Mouse (Mus musculus) erythroblast, embryonic 14.5 days (primary cell): ENCODE measurements around the gene Magi2. TPM values are rescaled to one million over a fixed set of nuclear protein-coding genes. Genes with fewer than 3 reads are reported as not detected.

Experiments used
- H3K27me3 ChIP-seq: 2 replicates; pipeline ENCODE4 v1.6.1; 2012; ENCODE audit warnings: inconsistent platforms; ENCODE audit not compliant: control insufficient read depth
- H3K36me3 ChIP-seq: 2 replicates; pipeline ENCODE4 v1.6.1; 2012; ENCODE audit warnings: mild to moderate bottlenecking, inconsistent platforms; ENCODE audit not compliant: control insufficient read depth
- H3K4me1 ChIP-seq: 2 replicates; pipeline ENCODE4 v1.6.1; 2012; ENCODE audit warnings: inconsistent platforms; ENCODE audit not compliant: control insufficient read depth
- H3K4me3 ChIP-seq: replicated peaks from 2 replicates; pipeline ENCODE3; 2012; ENCODE audit warnings: moderate library complexity, mild to moderate bottlenecking, inconsistent platforms
- H3K9me3 ChIP-seq: 2 replicates; pipeline ENCODE4 v1.6.1; 2012; ENCODE audit warnings: low read length, inconsistent platforms, mixed read lengths; ENCODE audit not compliant: control insufficient read depth
- GATA1 ChIP-seq: IDR thresholded peaks from 2 replicates; pipeline ENCODE4 v1.6.1; 2012; ENCODE audit warnings: low read length, inconsistent platforms, mixed read lengths
- TAL1 ChIP-seq: IDR thresholded peaks from 3 replicates; pipeline ENCODE4 v1.6.1; 2012; ENCODE audit warnings: low read length, inconsistent platforms, mixed read lengths
- polyA plus RNA-seq: library from polyadenylated mRNA; stranded (reverse); fragments of >175 nt; gene quantifications from 2 replicates; pipeline ENCODE4 v1.2.3, GENCODE M21; 2012

The Magi2 gene
- polyA plus RNA-seq, 1 experiment = not detected

DNA sequence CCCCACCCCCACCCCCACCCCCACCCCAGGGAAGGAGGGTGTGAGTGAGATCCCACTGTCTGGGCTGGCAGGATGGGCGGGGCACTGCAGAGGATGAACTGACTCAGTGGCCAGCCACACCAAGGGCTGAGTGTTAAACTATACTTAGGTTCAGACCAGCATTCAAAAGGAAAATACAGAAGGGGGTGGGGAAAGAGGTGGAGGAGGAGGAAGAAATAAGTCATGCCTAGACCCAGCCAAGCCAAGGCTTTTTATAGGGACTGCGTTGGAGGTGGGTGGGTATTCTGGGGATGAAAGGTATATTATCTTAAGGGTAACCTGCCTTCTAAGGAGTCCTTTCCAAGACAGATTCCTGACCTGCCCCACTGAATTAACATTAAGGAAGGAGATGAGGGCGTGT lies 1420.1 kb downstream of the Magi2 start:
- Histone ChIP-seq H3K9me3 (peaks cover 4% of the 10 kb centered on the region), H3K36me3 (no peaks in the 10 kb centered on the region), H3K4me1 (no peaks in the 10 kb centered on the region), H3K27me3 (no peaks in the 10 kb centered on the region), H3K4me3 (no peak overlapping the region)
- TF ChIP-seq GATA1 (no peak), TAL1 (no peak)

DNA sequence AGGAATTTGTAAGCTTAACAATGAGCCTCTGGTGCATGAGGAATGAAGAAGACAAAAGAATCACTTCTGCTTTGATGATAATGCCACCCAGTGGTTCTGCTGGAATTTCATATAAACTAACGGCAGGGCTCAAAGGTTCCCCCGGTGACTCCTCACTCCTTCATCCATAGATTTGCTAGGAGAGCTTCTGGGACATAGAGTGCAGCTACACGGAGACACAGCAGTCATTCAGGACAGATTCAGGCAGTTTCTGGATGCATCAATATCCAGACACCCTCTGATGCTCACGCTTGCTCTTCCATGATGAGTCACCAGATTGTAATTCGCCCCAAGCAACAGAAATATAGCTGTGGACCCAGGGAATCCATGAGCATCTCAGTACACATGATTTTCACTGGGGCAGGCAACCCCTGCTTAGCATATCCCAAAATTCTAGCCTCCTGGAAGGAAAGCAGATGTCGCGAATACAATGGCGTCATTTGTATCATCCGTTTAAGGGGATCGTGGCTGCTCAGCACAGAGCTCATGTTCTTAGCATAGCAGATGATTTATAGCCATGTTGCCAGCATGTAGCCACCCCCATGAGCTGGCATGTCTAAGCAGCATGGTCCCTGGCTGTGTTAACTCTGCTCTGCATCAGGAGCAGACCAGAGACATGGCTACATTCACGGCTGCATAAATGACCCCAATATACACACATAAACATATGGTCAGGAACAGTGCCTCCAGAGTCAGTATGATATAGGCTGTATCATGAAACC lies 1426.8 kb downstream of the Magi2 start:
- no peaks in the 10 kb centered on the region for H3K27me3 ChIP-seq
- TF ChIP-seq TAL1 (no peak), GATA1 (no peak)
- H3K9me3 ChIP-seq = no peaks in the 10 kb centered on the region
- H3K4me1 ChIP-seq = no peaks in the 10 kb centered on the region
- no peak overlapping the region for H3K4me3 ChIP-seq
- H3K36me3 ChIP-seq = no peaks in the 10 kb centered on the region

DNA sequence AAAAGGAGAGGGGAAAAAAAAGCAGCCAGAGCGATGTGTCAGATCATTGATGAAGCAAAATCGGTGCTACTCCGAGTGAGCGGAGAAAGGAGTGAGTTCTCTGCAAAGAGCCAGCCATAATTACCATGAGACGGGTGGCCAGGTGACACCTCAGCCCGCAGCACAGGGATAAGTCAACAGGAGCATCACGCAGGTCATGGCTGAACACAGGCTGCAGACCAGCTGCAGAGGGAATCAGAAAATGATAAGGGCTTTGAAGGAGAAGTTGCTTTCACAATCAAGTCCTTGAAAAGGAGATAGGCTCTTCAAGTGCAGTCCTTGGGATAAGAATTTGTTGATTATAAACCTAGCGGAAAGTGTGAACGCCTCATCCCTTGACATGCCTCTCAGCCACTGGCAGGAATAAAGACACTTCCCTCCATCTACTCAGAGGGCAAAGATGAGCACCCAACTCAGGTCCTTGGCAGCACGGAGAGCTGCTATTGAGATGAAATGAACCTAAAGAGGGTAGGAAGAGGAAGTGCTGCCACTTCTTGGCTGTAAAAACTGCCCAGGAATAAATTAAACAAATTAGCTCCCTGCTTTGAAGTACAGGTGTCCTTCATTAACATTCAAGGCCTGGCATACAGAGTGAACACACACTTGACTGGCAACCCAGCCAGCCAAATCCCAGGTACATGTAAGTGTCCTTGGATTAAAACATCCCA lies 1428.1 kb downstream of the Magi2 start:
- Histone ChIP-seq H3K9me3 (no peaks in the 10 kb centered on the region), H3K27me3 (no peaks in the 10 kb centered on the region), H3K4me1 (no peaks in the 10 kb centered on the region), H3K4me3 (no peak overlapping the region), H3K36me3 (no peaks in the 10 kb centered on the region)
- TF ChIP-seq TAL1 (no peak), GATA1 (no peak)

DNA sequence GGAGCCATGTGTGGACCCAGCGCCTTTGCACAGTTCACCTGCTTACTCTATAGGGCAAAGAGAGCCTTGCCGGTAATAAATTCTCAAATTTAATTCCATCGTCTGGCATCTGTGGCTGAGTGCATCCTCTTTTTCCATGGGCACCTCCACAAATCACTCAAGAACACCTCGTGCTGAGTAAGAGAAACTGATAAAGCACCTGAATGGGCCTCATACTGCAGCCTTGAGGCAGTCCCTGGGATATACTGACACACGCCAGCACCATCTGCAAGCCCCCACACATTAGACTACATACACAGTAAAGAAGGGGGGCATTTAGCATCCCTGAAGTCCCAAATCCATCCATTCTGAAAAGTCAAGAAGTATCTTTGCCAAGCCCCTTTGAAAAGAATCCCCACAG lies 1430.2 kb downstream of the Magi2 start:
- H3K4me1 ChIP-seq = no peaks in the 10 kb centered on the region
- no peaks in the 10 kb centered on the region for H3K9me3 ChIP-seq
- TF ChIP-seq TAL1 = no peak
- TF ChIP-seq GATA1 = no peak
- no peaks in the 10 kb centered on the region for H3K36me3 ChIP-seq
- no peaks in the 10 kb centered on the region for H3K27me3 ChIP-seq
- H3K4me3 ChIP-seq = no peak overlapping the region

DNA sequence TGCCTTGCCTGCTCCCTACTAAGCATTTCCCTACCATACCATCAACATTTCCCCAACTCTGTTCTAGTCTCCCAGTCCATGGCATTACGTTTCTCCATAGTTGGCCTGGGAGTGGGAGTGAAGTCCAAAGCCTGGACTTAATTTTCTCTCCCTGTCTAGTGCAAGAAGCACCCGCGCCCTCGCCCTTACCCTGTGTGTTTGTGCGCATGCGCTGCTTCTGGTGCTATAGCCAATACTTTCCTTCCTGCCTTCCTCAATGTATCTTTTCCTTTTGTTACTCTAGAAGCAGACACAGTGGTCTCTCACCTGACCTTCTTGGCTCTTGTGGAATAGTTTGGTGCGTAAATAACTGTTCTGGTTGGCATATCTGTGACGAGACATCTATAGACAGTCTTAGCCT lies 1440.8 kb downstream of the Magi2 start:
- 0 out of 2 replicates have a peak, but pooled peaks cover 2% of the 10 kb centered on the region for H3K9me3 ChIP-seq
- no peak for TF ChIP-seq TAL1
- no peak for TF ChIP-seq GATA1
- no peaks in the 10 kb centered on the region for H3K27me3 ChIP-seq
- no peaks in the 10 kb centered on the region for H3K4me1 ChIP-seq
- H3K4me3 ChIP-seq = no peak overlapping the region
- no peaks in the 10 kb centered on the region for H3K36me3 ChIP-seq

DNA sequence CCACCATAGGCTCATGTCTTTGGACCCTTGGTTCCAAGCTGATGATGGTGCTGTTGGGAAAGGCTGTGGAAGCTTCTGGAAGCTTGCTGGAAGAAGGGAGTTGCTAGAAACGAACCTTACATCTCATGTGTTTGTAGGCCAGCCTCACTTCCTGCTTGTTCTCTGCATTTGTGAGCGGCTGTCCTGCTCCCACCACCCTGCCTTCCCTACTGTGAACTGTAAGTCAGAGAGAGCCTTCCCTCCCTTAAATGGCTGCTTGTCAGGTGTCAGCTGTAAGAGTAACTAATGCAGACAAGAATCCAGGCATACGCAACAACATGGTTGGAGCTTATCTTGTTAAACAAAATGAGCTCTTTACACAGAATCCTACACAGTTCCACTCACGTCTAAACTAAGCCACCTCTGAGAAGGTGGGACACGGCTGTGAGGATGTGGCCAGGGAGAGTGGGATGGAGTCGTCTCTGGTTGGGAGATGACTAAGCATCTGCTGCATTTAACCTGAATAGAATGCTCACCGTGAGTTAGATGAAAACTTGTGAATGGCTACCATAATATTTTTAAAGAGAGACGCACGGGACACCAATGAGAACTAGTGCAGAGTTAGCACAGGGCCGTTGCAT lies 1442.0 kb downstream of the Magi2 start:
- Histone ChIP-seq H3K27me3 (no peaks in the 10 kb centered on the region), H3K9me3 (0 out of 2 replicates have a peak, but pooled peaks cover 2% of the 10 kb centered on the region), H3K4me1 (no peaks in the 10 kb centered on the region), H3K36me3 (no peaks in the 10 kb centered on the region), H3K4me3 (no peak overlapping the region)
- TF ChIP-seq TAL1 (no peak), GATA1 (no peak)

DNA sequence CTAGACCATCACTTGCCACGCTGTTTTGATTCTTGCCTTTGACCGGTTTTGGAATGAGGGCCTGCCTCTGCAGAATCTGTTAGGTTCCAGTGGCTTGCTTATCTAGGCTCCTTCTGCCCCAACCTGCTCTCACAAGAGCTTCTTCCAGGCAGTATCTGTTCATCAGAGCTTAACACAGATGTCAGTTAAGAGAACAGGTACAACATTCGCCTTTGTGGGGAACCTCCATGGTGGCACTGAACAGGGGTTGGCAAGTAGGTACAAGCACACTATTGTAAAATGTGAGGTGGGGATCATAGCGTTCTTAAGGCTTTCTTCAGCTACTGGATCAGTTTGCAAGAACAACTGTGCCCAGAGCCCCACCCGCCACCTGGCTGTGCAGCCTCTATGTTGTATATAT lies 1442.6 kb downstream of the Magi2 start:
- 0 out of 2 replicates have a peak, but pooled peaks cover 2% of the 10 kb centered on the region for H3K9me3 ChIP-seq
- no peak overlapping the region for H3K4me3 ChIP-seq
- no peaks in the 10 kb centered on the region for H3K36me3 ChIP-seq
- no peaks in the 10 kb centered on the region for H3K4me1 ChIP-seq
- H3K27me3 ChIP-seq = no peaks in the 10 kb centered on the region
- TF ChIP-seq TAL1 = no peak
- TF ChIP-seq GATA1 = no peak

DNA sequence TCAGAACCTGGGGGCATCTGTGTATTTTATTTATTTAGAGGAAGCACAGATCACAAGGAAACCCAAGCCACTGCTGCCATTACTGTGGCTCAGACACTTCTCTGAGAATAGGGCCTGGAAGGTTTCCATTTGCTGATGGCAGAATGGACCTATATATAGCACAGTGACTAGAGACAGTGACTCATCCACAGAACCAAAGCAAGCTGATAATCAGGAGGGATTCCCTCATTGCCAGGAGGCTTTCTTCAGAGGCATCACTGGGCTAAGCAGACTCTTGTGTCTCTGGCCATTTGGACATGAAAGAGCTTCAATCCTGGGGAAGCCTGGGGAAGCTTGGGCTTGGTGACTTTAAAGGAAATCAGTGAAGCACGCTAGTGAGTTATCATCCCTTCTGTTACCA lies 1445.0 kb downstream of the Magi2 start:
- 0 out of 2 replicates have a peak, but pooled peaks cover 2% of the 10 kb centered on the region for H3K9me3 ChIP-seq
- H3K4me1 ChIP-seq = no peaks in the 10 kb centered on the region
- no peak overlapping the region for H3K4me3 ChIP-seq
- no peaks in the 10 kb centered on the region for H3K36me3 ChIP-seq
- TF ChIP-seq TAL1 = no peak
- no peak for TF ChIP-seq GATA1
- no peaks in the 10 kb centered on the region for H3K27me3 ChIP-seq

DNA sequence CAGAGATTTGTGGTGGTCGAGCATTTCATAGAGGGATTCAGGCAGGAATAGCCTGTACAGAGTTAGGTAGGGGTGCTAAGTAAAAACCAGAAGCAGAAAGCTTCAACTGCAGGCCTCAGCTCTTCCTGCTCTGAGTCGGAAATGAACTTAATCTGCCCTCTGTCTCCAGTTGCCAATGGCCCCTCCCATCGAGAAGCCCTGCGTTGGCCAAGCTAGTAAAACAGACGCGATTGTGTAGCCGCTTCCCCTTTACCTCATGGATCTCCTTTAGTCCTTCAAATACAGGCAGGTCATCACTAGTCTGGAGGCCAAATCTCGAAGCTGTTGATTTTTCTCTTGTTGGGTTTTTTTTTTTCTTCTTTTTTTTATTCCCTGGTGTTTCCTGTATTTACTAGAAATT lies 1447.7 kb downstream of the Magi2 start:
- no peak for TF ChIP-seq GATA1
- no peak for TF ChIP-seq TAL1
- H3K4me1 ChIP-seq = no peaks in the 10 kb centered on the region
- no peaks in the 10 kb centered on the region for H3K9me3 ChIP-seq
- H3K27me3 ChIP-seq = no peaks in the 10 kb centered on the region
- H3K4me3 ChIP-seq = no peak overlapping the region
- no peaks in the 10 kb centered on the region for H3K36me3 ChIP-seq
